Comparison of ENCODE assay signal across 16 mouse cellular contexts in the genomic region with DNA sequence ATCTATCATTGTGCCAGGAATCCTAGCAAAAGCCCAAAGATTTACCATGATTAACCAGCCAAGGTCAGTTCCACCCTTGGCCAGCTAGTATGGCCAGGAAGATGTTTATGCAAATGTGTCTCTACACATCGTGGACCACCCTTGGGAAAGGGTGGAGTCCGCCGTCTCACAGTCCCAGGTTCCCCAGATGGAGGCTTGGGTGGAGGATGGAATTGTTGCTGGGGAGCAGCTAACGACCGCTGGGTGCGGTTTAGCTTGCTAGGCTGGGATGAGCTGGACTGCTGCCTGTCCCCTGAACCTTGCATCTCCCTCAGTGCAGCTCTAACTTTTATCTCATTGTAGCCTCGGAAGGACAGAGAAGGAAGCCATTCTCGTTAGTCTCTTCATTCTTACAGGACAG.
"Had no signal": no experiment of that assay in that cellular context is flagged by ENCODE, and none has a peak within 500 bp of the region (broad histone marks: within the 10 kb centered on the region; RNA-seq: fewer than 3 reads in every experiment).

No protein-coding gene starts in this region.

- H3K27me3 ChIP-seq: limb, embryonic 12.5 days; liver, embryonic 13.5 days; lung, embryonic 15.5 days; neural tube, embryonic 13.5 days had no signal

- DNase-seq: kidney, postnatal 36 days; layer of hippocampus, adult 9-11 months; layer of hippocampus, postnatal 36 days; liver; liver, embryonic 13.5 days; liver, postnatal 0 days; lung, postnatal 14 days; midbrain, embryonic 14.5 days; retina, postnatal 1 day; right cerebral cortex, postnatal 14 days; thymus, postnatal 4 days had no signal

- H3K27ac ChIP-seq: limb, embryonic 12.5 days; liver, embryonic 13.5 days; lung, embryonic 15.5 days; macrophage; neural tube, embryonic 13.5 days had no signal

- ATAC-seq: liver, postnatal 0 days had no signal

- H3K9ac ChIP-seq: limb, embryonic 12.5 days; liver, embryonic 13.5 days; liver, postnatal 0 days; lung, embryonic 15.5 days; neural tube, embryonic 13.5 days had no signal

- H3K4me3 ChIP-seq: limb, embryonic 12.5 days; liver, embryonic 13.5 days; lung, embryonic 15.5 days; myocyte; neural tube, embryonic 13.5 days had no signal

- H3K4me2 ChIP-seq: limb, embryonic 12.5 days; liver, embryonic 13.5 days; lung, embryonic 15.5 days; neural tube, embryonic 13.5 days had no signal

- H3K9me3 ChIP-seq: limb, embryonic 12.5 days; liver, embryonic 13.5 days; lung, embryonic 15.5 days; neural tube, embryonic 13.5 days had no signal
